Mouse (Mus musculus): Measurements from ENCODE around the gene Ttc29. TPM values are rescaled to one million over a fixed set of nuclear protein-coding genes. Genes with fewer than 3 reads are reported as not detected.

Ttc29 gene
- polyA plus RNA-seq, 1 experiment, result not detected

GRCm38 (mm10) chr8:78390756-78391155 lies 177.7 kb downstream of the Ttc29 start:
- Histone ChIP-seq H3K4me1 (ENCODE audit: control insufficient read depth, insufficient read depth, low read length) (no peaks in the 10 kb centered on the region), H3K27ac (ENCODE audit: control insufficient read depth, insufficient read depth, low read depth, low read length, poor library complexity) (no peak overlapping the region), H3K4me3 (replicated peaks; ENCODE audit: control insufficient read depth, low read depth, low read length) (no peak overlapping the region)
- WGBS, result 78% methylated on average over 7 of the region's 7 CpGs
- no peak for TF ChIP-seq CTCF (IDR thresholded peaks at IDR 0.05; ENCODE audit: control insufficient read depth, insufficient read depth, low read length)
- TF ChIP-seq POLR2A (IDR thresholded peaks at IDR 0.05; ENCODE audit: borderline replicate concordance, control insufficient read depth, low read depth, low read length), result no peak

GRCm38 (mm10) chr8:78419272-78419671 lies 206.2 kb downstream of the Ttc29 start:
- Histone ChIP-seq H3K27ac (ENCODE audit: control insufficient read depth, insufficient read depth, low read depth, low read length, poor library complexity) (no peak overlapping the region), H3K4me3 (replicated peaks; ENCODE audit: control insufficient read depth, low read depth, low read length) (no peak overlapping the region), H3K4me1 (ENCODE audit: control insufficient read depth, insufficient read depth, low read length) (no peaks in the 10 kb centered on the region)
- 33% methylated on average over 4 of the region's 4 CpGs for WGBS
- TF ChIP-seq CTCF (IDR thresholded peaks at IDR 0.05; ENCODE audit: control insufficient read depth, insufficient read depth, low read length) (no peak), POLR2A (IDR thresholded peaks at IDR 0.05; ENCODE audit: borderline replicate concordance, control insufficient read depth, low read depth, low read length) (no peak)

- no peak overlapping the region for H3K27ac ChIP-seq (ENCODE audit: control insufficient read depth, insufficient read depth, low read depth, low read length, poor library complexity)
- H3K4me1 ChIP-seq (ENCODE audit: control insufficient read depth, insufficient read depth, low read length), result no peaks in the 10 kb centered on the region
- 2% methylated on average over 19 of the region's 19 CpGs for WGBS
- no peak overlapping the region for H3K4me3 ChIP-seq (replicated peaks; ENCODE audit: control insufficient read depth, low read depth, low read length)
- TF ChIP-seq POLR2A (IDR thresholded peaks at IDR 0.05; ENCODE audit: borderline replicate concordance, control insufficient read depth, low read depth, low read length) (no peak), CTCF (IDR thresholded peaks at IDR 0.05; ENCODE audit: control insufficient read depth, insufficient read depth, low read length) (no peak)
Measured at GRCm38 (mm10) chr8:78420101-78420503, 207.0 kb downstream of the Ttc29 start.

- no peaks in the 10 kb centered on the region for H3K4me1 ChIP-seq (ENCODE audit: control insufficient read depth, insufficient read depth, low read length)
- no peak for TF ChIP-seq CTCF (IDR thresholded peaks at IDR 0.05; ENCODE audit: control insufficient read depth, insufficient read depth, low read length)
- TF ChIP-seq POLR2A (IDR thresholded peaks at IDR 0.05; ENCODE audit: borderline replicate concordance, control insufficient read depth, low read depth, low read length), result no peak
- WGBS, result 3% methylated on average over 1 of the region's 1 CpGs
Measured at GRCm38 (mm10) chr8:78423937-78424336, 210.8 kb downstream of the Ttc29 start.

GRCm38 (mm10) chr8:78426455-78426854 lies 213.4 kb downstream of the Ttc29 start:
- TF ChIP-seq CTCF (IDR thresholded peaks at IDR 0.05; ENCODE audit: control insufficient read depth, insufficient read depth, low read length) (no peak), POLR2A (IDR thresholded peaks at IDR 0.05; ENCODE audit: borderline replicate concordance, control insufficient read depth, low read depth, low read length) (no peak)
- Histone ChIP-seq H3K4me1 (ENCODE audit: control insufficient read depth, insufficient read depth, low read length) (no peaks in the 10 kb centered on the region), H3K27ac (ENCODE audit: control insufficient read depth, insufficient read depth, low read depth, low read length, poor library complexity) (no peak overlapping the region), H3K4me3 (replicated peaks; ENCODE audit: control insufficient read depth, low read depth, low read length) (no peak overlapping the region)
- WGBS, result 8% methylated on average over 10 of the region's 10 CpGs

More at GRCm38 (mm10) chr8:78423937-78424336, 210.8 kb downstream of the Ttc29 start:
- no peak overlapping the region for H3K4me3 ChIP-seq (replicated peaks; ENCODE audit: control insufficient read depth, low read depth, low read length)
- H3K27ac ChIP-seq (ENCODE audit: control insufficient read depth, insufficient read depth, low read depth, low read length, poor library complexity), result no peak overlapping the region

- no peak overlapping the region for H3K27ac ChIP-seq (ENCODE audit: control insufficient read depth, insufficient read depth, low read depth, low read length, poor library complexity)
- no peak for TF ChIP-seq CTCF (IDR thresholded peaks at IDR 0.05; ENCODE audit: control insufficient read depth, insufficient read depth, low read length)
- TF ChIP-seq POLR2A (IDR thresholded peaks at IDR 0.05; ENCODE audit: borderline replicate concordance, control insufficient read depth, low read depth, low read length), result no peak
- H3K4me3 ChIP-seq (replicated peaks; ENCODE audit: control insufficient read depth, low read depth, low read length), result no peak overlapping the region
- WGBS, result 10% methylated on average over 32 of the region's 32 CpGs
- H3K4me1 ChIP-seq (ENCODE audit: control insufficient read depth, insufficient read depth, low read length), result no peaks in the 10 kb centered on the region
Measured at GRCm38 (mm10) chr8:78426875-78427768, 214.0 kb downstream of the Ttc29 start.

- no peak for TF ChIP-seq POLR2A (IDR thresholded peaks at IDR 0.05; ENCODE audit: borderline replicate concordance, control insufficient read depth, low read depth, low read length)
- H3K4me1 ChIP-seq (ENCODE audit: control insufficient read depth, insufficient read depth, low read length), result no peaks in the 10 kb centered on the region
- H3K4me3 ChIP-seq (replicated peaks; ENCODE audit: control insufficient read depth, low read depth, low read length), result no peak overlapping the region
- H3K27ac ChIP-seq (ENCODE audit: control insufficient read depth, insufficient read depth, low read depth, low read length, poor library complexity), result no peak overlapping the region
- WGBS, result 5% methylated on average over 8 of the region's 8 CpGs
Measured at GRCm38 (mm10) chr8:78427769-78428130, 214.7 kb downstream of the Ttc29 start.

GRCm38 (mm10) chr8:78428148-78428547 lies 215.1 kb downstream of the Ttc29 start:
- Histone ChIP-seq H3K27ac (ENCODE audit: control insufficient read depth, insufficient read depth, low read depth, low read length, poor library complexity) (no peak overlapping the region), H3K4me1 (ENCODE audit: control insufficient read depth, insufficient read depth, low read length) (no peaks in the 10 kb centered on the region), H3K4me3 (replicated peaks; ENCODE audit: control insufficient read depth, low read depth, low read length) (no peak overlapping the region)
- WGBS, result 7% methylated on average over 11 of the region's 11 CpGs
- no peak for TF ChIP-seq POLR2A (IDR thresholded peaks at IDR 0.05; ENCODE audit: borderline replicate concordance, control insufficient read depth, low read depth, low read length)
- no peak for TF ChIP-seq CTCF (IDR thresholded peaks at IDR 0.05; ENCODE audit: control insufficient read depth, insufficient read depth, low read length)

Data from bone marrow, adult 2 months (tissue).